Mouse (Mus musculus) T-helper 1 cell (primary cell): ENCODE results near the gene Gtdc1.

ENCODE experiments used
- in situ Hi-C: fragments of 300-600 bp; cut with MboI, MseI; formaldehyde crosslinking; loops from one replicate; pipeline ENCODE4 v1.15.1; 2025; ENCODE audit warnings: high pct_unique_total_duplicates

The Gtdc1 gene

DNA sequence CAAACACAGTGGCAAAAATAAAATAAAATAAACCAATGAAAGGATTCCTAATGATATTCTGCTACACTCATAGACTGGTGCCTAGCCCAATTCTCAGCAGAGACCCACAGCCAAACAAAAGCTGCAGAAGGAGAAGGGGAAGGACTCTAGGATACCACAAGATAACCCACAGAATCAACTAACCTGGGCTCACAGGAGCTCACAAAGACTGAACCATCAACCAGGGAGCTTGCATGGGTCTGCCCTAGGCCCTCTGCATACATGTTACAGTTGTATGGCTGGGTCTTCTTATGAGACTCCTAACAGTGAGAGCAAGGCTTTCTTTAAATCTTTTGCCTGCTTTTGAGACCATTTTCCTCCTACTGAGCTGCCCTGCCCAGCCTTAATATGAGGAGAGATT lies 2.8 kb downstream of the Gtdc1 start:
- in situ Hi-C loops: loop anchor here (5.0 kb wide), 1 partner anchor 42 kb away; no protein-coding TSS in a partner anchor

DNA sequence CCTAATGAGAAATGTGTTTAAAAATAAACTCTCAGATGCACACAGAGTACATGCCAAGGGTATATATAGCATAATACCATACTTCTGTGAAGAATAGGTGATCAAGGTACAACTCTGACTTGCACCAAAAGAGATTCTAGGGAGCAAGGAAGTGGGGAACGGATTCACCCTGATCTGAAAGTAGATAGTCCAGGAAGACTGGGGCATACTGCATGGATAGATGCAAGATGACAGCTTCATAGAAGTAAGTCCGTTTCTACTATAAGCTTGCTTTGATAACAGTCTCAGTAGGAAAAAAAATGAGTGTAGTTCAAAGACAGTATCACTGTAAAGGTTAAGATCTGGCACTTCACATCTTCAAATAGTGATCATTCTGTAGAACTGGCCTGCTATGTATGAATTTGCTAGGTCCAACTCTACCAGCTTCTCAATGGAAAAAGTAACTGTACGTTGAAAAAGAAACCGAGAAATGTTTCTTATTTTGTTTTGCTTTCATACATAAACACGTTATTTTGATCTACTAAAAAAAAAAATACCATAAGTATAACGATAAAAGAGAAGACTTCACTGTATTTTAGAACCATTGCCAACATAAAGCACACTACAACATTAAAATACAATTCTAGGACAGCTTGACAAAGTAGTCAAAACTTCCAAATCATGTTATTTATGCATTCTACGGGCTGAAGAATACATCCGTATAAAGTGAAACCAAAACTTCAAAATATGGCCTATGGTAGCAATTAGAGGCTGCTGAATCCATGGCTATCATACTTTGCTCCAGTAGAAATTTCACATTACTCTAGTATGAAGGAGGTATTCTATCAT lies 4.2 kb downstream of the Gtdc1 start:
- in situ Hi-C loops: loop anchor here (5.0 kb wide), 1 partner anchor 41 kb away; no protein-coding TSS in a partner anchor

DNA sequence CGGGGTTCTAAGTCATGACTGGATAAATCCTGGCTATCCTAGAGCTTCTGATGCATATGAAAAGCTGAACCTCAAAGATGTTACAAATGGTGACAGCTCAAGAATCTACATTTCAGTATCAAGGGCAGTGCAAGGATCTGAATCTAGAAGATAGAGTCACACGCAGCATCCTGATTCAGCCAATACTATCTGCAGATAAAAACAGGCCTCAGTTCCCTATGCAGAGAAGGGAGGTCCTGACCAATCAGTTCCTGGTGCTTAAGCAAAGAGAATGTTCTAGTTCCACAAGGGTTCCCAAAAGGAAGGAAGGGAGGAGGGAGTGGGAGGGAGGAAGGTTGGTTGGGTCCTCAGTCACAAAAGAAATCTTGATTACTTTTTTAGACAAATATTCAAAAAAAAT lies 5.0 kb downstream of the Gtdc1 start:
- in situ Hi-C loops: loop anchor here (5.0 kb wide), 1 partner anchor 40 kb away; no protein-coding TSS in a partner anchor

DNA sequence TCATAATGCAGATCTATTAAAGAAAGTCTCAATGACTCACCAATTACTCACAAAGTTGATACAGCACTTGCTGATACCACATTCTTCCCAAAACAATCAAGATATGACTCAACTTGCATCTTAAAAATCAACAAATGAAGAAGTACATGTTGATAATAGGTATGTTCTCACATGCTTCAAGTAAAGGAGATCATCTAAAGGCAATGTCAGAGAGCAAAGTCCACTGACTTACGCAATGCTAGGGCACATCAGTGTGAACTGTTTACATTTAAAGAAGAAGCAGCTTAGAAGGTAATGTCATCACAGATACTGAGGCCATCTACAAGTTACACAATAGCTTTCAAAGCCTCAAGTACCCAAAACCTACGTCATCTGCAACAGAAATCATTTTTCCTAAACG lies 7.0 kb downstream of the Gtdc1 start:
- in situ Hi-C loops: loop anchor here (5.0 kb wide), 1 partner anchor 38 kb away; no protein-coding TSS in a partner anchor

DNA sequence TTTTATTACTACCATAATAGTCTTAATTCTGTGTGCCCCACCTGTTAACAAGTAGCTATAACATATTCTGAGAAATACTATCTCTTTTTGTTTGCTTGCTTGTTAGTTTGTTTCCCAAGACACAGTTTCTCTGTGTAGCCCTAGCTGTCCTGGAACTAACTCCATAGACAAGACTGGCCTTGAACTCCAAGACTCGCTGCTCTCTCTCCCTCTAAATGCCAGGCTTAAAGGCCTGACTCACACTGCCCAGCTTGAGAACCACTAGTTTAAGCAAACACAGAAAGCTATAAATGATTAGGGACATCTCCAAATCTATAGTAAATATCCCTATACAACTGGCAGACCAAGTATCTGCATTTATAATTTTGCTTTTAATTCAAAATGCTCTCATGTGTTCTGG lies 8.1 kb downstream of the Gtdc1 start:
- in situ Hi-C loops: no loop called here

DNA sequence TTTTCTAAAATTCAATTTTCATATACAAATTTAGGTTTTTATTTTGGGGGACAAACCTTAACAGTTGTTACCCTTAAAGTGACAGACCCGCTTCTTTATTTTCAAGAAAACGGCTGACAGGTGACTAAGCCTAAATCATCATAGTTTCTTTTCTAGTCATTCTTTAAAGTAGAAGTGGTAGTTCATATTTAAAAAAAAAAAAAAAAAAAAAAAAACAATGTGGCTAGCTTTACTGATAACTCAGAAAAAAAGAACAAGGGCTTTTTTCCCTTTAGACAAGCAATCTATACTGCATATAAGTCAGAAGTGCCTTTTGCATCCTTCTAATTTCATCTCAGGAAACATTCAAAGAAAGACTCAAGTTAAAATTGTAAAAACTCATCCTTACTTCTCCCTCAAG lies 8.7 kb downstream of the Gtdc1 start:
- in situ Hi-C loops: no loop called here

DNA sequence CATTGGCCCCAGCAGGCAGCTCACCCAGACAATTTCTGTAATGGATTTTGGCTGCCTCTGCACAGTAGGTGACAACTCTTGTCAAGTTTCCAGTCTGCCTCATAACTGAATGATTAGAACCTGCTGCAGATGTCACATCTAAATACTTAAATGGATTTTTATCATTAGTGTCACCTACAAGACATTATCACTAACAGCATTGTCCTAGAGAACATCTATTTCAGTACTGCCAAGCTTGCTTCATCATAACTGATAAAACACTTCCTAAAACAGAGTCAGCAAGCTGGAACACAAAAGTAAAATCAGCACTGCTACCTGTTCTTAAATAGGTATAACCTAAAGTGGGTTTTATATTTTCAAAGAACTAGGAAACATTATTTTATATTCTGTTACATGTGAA lies 11.2 kb downstream of the Gtdc1 start:
- in situ Hi-C loops: no loop called here

DNA sequence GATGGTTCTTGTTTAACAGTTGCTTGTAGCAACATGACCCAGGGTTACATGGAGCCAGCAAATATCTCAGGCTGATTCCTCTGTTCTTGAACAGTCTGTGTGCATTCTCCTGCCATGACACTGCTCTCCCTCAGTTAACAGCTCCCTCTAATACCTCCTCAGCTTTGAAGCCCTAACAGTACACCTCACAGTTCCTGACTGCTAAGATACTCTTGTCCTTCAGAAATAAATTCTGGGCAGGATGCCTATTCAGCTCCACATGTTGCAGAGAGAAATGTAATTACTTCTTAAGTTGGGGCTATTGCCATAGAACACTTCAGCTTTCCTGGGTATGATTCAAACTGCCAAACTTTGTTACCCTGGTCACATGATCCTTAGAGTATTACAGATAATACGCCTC lies 29.7 kb downstream of the Gtdc1 start:
- in situ Hi-C loops: no loop called here

DNA sequence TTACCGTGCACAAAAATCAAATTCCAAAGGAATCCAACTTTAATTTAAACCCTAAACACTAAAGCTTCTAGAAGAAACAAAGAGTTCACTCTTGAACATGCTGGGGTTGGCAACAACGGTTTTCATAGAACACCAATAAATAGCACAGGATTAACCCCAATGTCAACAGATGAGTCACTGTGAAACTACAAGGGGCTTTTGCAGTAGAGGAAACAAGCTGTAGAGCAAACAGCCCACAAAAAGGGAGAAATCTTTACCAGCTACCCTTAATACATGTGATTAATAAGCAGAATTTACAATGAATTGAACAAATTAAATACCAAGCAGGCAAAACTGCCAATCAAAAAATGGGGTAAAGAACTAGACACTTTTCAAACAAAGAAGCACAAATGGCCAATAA lies 53.7 kb downstream of the Gtdc1 start:
- in situ Hi-C loops: loop anchor here (10.0 kb wide), 1 partner anchor 319 kb away; no protein-coding TSS in a partner anchor

DNA sequence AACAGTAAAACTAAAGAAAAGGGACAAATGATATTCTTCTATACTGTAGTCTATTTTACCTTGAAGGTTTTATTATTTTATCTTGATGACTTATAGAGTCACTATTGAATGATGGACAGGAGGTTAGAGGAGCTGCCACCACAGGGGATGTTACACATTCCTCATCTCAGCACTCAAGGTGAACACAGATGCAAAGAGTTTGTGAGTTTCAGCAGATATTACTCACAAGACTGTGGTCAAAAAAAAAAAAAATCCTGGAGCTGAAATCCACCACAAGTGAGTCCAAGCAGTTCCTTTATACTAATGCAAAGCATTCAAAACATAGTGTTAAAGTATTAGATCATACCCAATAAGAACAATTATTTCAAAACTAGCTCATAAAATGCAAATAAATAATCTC lies 62.7 kb downstream of the Gtdc1 start:
- in situ Hi-C loops: no loop called here

DNA sequence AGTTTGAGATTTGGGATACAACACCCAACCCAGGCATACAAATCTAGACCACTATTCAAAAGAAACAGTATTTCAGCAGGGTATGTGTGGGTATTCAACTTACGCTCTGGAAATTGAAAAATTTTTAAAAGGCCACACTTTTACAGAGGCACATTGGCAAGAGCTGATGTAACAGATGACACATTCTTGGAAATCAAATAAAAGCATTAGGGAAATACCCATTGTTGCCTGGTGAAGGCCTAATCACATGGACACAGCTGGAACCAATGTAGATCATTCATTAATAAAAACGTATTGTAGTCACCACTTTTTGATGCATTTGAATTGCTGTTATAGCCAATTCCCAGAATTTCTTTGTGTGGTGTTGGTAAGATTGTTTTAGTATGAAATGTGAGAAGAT lies 73.0 kb downstream of the Gtdc1 start:
- in situ Hi-C loops: no loop called here

DNA sequence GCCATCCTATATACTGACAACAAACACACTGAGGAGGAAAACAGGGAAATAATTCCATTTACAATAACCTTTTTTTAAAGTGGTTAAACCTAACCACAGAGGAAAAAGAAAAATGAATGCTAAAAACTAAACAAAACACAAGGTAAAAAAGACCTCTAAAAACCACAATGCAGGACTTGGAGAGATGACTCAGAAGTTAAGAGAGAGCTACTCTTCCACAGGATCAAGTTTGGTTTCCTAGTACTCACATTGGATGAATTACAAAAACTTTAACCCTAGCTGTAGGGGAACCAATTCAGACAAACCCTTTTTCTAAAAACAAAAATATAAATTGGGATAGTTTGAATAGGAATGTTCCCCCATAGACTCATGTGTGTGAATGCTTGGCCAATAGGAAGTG lies 77.8 kb downstream of the Gtdc1 start:
- in situ Hi-C loops: no loop called here

DNA sequence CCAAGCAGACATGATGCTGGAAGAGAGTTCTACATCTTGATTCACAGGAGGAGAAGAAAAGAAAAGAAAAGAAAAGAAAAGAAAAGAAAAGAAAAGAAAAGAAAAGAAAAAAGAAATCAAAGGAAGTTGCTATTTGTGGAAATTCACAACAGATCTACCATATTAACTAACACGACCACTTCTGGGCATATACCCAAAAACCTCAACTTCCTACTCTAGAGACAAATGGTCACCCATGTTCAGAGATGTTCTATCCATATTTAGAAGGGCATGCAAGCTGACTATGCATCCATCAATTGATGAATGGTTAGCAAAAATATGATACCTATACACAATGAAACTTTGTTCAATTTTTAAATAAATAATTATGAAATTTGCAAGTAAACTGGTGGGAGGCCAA lies 79.3 kb downstream of the Gtdc1 start:
- in situ Hi-C loops: no loop called here

DNA sequence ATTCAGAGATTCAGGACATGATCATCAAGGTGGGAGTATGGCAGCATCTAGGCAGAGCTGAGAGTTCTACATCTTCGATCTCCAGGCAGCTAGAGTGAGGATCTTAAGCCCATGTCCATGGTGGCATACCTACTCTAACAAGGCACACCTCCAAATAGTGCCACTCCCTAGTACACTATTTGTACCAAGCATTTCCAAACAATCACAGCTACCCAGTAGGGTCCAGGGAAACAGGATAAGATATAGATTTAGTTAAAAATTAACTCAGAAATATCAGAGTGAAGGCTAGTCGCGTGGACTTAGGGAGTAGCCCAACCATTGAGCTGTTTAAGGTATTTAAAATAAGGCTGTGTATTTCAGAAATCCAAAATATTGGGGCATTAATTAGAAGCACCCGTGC lies 82.0 kb downstream of the Gtdc1 start:
- in situ Hi-C loops: no loop called here

DNA sequence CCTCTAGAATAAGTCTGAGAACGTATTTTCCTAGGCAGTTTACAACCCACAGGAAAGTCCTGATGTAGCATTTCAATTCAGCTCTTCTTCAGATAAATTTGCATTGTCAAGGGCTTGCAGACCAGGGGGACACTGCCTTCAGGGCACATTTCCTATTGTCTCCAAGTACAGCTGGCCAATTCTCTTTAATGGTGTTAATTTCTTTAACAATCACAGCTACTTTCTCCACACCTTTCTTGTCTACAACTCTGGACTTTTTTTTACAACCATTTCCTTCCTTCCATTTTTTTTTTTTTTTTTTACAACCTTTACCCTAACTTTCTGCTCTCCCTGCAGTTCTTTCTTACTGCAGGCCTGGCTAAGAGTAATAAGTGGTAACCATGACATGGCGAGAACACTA lies 97.7 kb downstream of the Gtdc1 start:
- in situ Hi-C loops: no loop called here

DNA sequence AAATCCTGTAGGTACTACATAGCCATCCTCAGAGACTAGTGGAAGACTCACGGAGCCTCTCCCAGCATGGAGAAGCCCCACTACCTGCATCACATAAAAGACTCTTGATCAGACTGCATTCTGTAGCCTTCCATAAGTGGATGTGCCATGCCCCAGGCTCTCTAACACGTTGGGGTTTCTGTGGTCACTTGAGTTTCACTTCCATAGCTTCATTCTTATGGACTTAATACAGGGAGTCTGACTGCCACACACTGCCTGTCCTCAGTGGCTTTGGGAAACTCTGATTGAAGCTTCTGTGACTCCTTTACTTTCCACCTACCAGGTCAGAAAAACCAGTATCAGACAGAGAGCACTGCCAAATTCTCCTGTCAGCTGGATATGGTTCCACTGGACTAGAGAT lies 98.1 kb downstream of the Gtdc1 start:
- in situ Hi-C loops: no loop called here

DNA sequence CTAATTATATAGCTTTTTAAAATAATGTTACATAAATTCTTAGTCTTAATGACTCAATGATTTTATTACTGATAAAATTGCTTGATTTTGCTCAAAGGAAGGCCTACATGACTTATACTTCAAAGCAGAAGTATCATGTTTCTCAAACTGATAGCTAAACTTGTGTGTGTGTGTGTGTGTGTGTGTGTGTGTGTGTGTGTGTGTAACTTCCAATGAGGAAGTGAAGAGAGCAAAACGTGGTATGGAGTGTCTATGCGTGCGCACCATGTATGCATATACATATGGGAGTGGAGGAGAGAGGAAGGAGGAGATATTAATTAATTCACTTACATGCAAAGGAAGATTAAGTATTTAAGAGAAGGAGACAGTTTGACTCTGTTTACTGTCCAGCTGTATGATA lies 100.8 kb downstream of the Gtdc1 start:
- in situ Hi-C loops: no loop called here

DNA sequence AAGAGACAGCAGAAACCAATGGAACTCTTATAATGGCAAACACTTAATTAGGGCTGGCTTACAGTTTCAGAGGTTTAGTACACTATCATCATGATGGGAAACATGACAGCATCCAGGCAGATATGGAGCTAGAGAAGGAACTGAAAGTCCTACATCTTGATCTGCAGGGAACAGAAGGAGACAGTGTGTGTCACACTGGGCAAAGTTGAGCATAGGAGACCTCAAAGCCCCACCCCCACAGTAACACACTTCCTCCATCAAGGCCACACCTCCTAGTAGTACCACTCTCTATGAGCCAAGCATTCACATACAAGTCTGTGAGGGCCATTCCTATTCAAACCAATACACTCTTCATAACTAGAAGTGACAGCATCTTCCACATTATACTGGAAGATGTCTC lies 109.7 kb downstream of the Gtdc1 start:
- in situ Hi-C loops: no loop called here

DNA sequence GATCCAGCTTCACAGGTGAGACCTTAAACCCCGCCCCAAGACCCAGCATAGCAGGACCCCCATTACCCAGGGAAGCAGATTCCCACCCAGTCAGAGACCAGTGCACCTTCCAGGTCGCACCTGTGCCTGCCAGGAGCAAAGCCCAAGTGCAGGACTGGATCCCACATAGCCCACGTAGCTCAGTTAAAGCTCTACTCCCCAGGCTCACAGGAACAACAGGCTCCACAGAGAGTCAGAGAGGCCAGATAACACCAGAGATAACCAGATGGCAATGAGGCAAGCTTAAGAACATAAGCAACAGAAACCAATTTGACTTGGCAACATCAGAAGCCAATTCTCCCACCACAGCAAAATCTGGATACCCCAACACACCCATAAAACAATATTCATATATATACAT lies 113.7 kb downstream of the Gtdc1 start:
- in situ Hi-C loops: no loop called here

DNA sequence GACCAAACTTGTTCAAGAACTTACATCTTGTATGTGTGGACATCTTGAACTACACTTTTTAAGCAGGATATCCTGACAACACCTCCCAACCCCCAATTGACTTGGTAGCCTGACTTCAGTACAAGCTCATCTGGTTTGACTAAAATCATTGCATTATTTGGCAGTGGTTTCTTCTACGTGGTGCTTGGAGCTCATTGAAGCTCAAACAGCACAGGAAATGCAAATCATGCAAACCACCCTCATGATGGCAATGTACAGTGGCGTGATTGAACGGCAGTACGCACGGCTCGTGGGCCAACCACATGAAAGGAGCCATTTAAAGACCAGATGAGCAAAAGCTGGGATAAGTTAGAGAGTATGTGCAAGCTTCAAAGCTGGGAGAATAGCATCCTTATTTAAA lies 123.0 kb downstream of the Gtdc1 start:
- in situ Hi-C loops: no loop called here

DNA sequence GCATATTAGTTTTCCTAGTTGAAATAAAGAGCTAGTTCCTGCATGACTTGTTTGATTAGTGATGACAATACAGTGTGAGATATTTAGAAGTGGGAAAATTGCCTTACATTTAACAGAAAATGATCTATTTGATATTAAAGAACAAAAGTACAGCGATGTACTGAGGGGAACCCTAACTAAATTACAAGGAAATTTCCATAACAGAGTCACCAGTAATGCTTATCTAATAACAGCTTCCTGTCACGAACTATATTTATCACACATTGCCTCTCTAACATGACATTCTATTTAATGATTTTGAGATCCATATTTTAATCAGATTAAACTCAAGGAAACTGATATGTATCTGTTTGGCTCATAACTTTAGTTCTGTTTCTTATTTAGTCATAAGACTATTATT lies 126.1 kb downstream of the Gtdc1 start:
- in situ Hi-C loops: no loop called here

DNA sequence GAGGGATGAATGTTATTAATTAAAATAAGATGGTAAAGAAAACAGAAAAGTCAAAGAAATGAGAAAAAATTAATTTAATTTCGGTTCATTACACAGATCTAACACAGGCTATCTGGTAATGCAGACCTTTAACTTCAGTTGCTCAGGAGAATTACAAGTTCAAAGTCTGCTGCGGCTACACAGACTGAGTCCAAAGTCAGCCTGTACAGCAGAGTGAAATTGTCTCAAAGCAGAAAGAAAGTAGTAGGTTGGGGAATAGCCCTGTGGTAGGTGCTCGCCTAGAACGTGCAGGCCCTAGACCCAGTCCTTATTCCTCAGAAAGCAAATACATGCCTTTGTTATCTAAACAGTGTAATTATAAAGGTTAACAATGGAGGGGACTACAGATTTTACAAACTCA lies 135.6 kb downstream of the Gtdc1 start:
- in situ Hi-C loops: no loop called here

DNA sequence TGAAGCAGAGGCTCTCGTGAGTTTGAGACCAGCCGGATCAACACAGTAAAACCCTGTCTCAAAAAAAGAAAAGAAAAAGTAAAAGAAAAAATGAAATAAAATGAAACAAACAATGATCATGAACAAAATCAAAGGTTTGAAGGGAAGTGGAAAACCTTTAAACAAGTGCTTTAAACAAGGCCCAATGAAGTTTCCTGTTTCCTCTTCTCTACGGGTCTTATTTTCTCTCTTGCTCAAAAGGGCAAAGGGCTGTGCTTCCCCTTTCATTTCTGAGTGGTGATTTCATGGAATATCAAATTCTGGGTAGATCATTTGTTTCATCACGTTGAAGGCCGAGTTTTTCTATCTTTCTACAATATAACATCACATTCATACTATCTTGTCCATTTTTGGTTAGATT lies 136.3 kb downstream of the Gtdc1 start:
- in situ Hi-C loops: no loop called here

DNA sequence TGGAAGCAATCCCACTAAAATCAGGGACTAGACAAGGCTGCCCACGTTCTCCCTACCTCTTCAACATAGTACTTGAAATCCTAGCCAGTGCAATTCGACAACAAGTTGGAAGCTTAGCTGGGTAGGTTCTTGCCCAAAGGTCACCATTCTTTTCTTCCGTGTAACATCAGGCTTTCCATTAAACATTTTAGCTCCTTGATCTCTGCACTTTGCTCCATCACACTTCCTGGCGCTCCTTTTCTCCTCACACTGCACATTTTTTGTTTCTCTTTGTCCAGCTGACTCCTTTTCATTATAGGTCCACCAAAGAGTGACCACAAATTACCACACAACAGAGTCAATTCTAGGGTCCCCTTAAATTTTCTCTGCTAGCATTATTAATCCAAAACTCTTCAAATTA lies 144.7 kb downstream of the Gtdc1 start:
- in situ Hi-C loops: no loop called here
